Mouse (Mus musculus): ENCODE results near the gene Abhd12. TPM values are rescaled to one million over a fixed set of nuclear protein-coding genes. Genes with fewer than 3 reads are reported as not detected.
A peak's percentile ranks its signal among the peaks of the same experiment; 100 is the strongest.
"Not testable (repeated sequence)": the region's sequence is repeated elsewhere in the genome, so short reads cannot be mapped to it uniquely, and the experiment has no call there.

The Abhd12 gene
- polyA plus RNA-seq, 1 experiment from 2014 or later, result 43.2 TPM

DNA sequence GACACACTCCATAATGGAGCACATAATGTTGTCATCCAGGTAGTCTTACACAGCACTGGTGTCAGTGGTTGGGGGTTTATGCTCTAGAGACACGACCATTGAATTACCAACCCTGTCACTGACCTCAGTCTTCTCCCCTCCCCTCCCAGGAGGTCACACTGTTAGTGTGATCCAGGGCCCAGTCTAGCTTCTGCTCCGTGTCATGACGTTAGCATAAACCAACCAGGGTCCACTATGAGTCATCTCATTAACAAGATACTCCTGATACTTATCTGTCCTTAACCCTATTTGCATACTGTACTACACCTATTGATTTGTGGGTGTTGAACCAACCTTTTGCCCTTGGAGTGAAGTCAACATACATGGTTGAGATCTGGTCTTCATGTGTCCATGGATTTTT, 14.2 kb upstream of the Abhd12 start:
- no peak overlapping the region for H3K27ac ChIP-seq (ENCODE audit: low read length)
- no peak overlapping the region for H3K4me3 ChIP-seq (ENCODE audit: low read length)
- WGBS, result 83% methylated on average over 3 of the region's 3 CpGs

DNA sequence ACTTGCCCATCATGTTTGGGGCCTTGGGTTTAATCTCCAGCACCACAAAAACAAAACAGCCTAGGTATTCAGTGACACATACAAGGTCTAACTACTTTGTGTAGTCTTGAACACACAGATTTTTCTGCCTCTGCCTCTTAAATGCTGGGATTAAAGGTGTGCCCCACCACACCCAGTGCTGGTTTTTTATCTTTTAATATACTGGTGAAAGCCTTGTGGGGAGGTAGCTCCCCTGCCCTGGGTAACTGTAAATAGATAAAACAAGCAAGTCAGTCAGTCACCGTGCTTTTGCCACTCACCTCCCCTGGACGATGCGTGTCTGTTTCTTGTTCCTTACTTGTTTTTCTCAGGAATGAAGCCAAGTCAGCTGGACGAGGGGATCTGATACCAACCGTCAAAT, 11.2 kb upstream of the Abhd12 start:
- no peaks in the 10 kb centered on the region for H3K27me3 ChIP-seq (ENCODE audit: control insufficient read depth, insufficient read depth, low read length)
- WGBS, result 70% methylated on average over 5 of the region's 5 CpGs
- no peak overlapping the region for H3K4me3 ChIP-seq (ENCODE audit: low read length)
- H3K4me2 ChIP-seq (ENCODE audit: low read depth, low read length), result no peak overlapping the region
- H3K9ac ChIP-seq (ENCODE audit: low read length), result no peak overlapping the region
- no peak for ATAC-seq (replicated peaks; ENCODE audit: extremely low read depth, insufficient read depth, low FRiP score)
- peaks cover 4% of the 10 kb centered on the region; the same call in 1 of the 2 replicates for H3K36me3 ChIP-seq (ENCODE audit: control insufficient read depth, insufficient read depth)
- H3K27ac ChIP-seq (ENCODE audit: low read length), result no peak overlapping the region
- H3K4me1 ChIP-seq (ENCODE audit: control insufficient read depth, insufficient read depth, low read length), result no peaks in the 10 kb centered on the region
- no peaks in the 10 kb centered on the region for H3K9me3 ChIP-seq (replicated peaks; ENCODE audit: control insufficient read depth, low read length)

More for the DNA sequence above, 14.2 kb upstream of the Abhd12 start:
- no peaks in the 10 kb centered on the region for H3K9me3 ChIP-seq (replicated peaks; ENCODE audit: control insufficient read depth, low read length)
- H3K4me2 ChIP-seq (ENCODE audit: low read depth, low read length), result no peak overlapping the region
- H3K27me3 ChIP-seq (ENCODE audit: control insufficient read depth, insufficient read depth, low read length), result no peaks in the 10 kb centered on the region
- 0 out of 2 replicates have a peak, but pooled peaks cover 2% of the 10 kb centered on the region for H3K4me1 ChIP-seq (ENCODE audit: control insufficient read depth, insufficient read depth, low read length)
- peaks cover 6% of the 10 kb centered on the region; the same call in 1 of the 2 replicates for H3K36me3 ChIP-seq (ENCODE audit: control insufficient read depth, insufficient read depth)
- no peak overlapping the region for H3K9ac ChIP-seq (ENCODE audit: low read length)
- no peak for ATAC-seq (replicated peaks; ENCODE audit: extremely low read depth, insufficient read depth, low FRiP score)

DNA sequence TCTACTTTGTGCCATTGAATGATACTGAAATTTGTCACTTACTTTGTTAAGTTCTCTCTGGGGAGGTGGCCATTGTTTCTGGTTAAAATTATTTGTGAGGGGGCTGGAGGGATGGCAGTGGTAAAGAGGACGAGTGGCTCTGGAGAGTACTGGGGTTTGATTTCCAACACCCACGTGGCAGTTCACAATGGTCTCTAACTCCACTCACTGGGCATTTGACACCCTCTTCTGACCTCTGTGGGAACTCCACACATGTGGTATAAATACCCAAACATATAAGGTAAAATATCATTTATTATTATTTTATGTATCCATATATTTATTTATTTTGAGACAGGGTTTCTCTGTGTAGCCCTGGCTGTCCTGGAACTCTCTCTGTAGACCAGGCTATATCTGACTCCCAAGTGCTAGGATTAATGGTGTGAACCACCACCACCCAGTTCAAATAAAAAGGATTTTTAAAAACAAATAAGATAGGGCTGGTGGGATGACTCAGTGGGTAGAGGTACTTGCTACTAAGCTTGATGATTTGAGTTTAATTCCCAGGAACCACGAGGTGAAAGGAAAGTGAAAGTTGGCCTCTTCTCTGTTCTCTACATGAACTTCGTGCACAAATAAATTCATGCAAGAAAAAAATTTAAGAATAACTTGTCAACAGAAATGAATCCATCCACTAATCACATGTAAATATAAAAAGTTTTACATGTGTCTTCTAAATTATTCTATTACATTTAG, 10.4 kb upstream of the Abhd12 start:
- ATAC-seq (replicated peaks; ENCODE audit: extremely low read depth, insufficient read depth, low FRiP score), result no peak
- no peak overlapping the region for H3K4me3 ChIP-seq (ENCODE audit: low read length)
- no peak overlapping the region for H3K27ac ChIP-seq (ENCODE audit: low read length)
- WGBS, result 77% methylated on average over 4 of the region's 4 CpGs
- H3K9ac ChIP-seq (ENCODE audit: low read length), result no peak overlapping the region
- H3K4me2 ChIP-seq (ENCODE audit: low read depth, low read length), result no peak overlapping the region
- no peaks in the 10 kb centered on the region for H3K27me3 ChIP-seq (ENCODE audit: control insufficient read depth, insufficient read depth, low read length)
- H3K4me1 ChIP-seq (ENCODE audit: control insufficient read depth, insufficient read depth, low read length), result no peaks in the 10 kb centered on the region
- no peaks in the 10 kb centered on the region for H3K9me3 ChIP-seq (replicated peaks; ENCODE audit: control insufficient read depth, low read length)
- peaks cover 4% of the 10 kb centered on the region; the same call in 1 of the 2 replicates for H3K36me3 ChIP-seq (ENCODE audit: control insufficient read depth, insufficient read depth)

DNA sequence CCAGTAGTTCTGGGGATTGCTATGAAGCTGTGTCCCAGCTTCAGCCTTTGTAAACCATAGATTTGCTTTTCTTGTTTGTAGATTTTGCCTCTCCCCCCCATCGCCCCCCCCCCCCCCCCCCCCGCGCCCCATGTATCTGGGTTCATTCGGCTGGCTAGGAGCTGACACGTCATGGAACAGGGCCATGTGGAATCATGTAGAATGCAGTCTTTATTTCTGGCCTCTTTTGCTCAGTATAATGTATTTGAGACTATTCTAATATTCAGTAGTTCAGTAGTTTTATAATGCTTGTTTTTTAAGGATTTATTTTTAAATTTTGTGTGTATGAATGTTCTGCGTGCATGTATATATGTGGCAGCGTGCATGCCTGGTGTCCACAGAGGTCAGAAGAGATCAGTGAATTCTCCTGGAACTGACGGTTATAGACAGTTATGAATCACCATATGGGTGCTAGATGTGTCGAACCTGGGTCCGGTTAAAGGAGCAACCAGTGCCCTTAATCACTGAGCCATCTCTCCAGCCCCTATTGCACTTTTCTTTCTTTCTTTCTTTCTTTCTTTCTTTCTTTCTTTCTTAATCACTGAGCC, 5.8 kb upstream of the Abhd12 start:
- ATAC-seq (replicated peaks; ENCODE audit: extremely low read depth, insufficient read depth, low FRiP score), result no peak
- 0 out of 2 replicates have a peak, but pooled peaks cover 2% of the 10 kb centered on the region for H3K4me1 ChIP-seq (ENCODE audit: control insufficient read depth, insufficient read depth, low read length)
- WGBS, result 36% methylated on average over 9 of the region's 10 CpGs
- H3K36me3 ChIP-seq (ENCODE audit: control insufficient read depth, insufficient read depth), result peaks cover under 1% of the 10 kb centered on the region; the same call in 1 of the 2 replicates
- H3K27ac ChIP-seq (ENCODE audit: low read length), result no peak overlapping the region
- peak overlapping the region; percentile 78 for H3K4me2 ChIP-seq (ENCODE audit: low read depth, low read length)
- peak overlapping the region; percentile 80 for H3K9ac ChIP-seq (ENCODE audit: low read length)
- no peaks in the 10 kb centered on the region for H3K27me3 ChIP-seq (ENCODE audit: control insufficient read depth, insufficient read depth, low read length)
- H3K4me3 ChIP-seq (ENCODE audit: low read length), result peak overlapping the region; percentile 94
- no peaks in the 10 kb centered on the region for H3K9me3 ChIP-seq (replicated peaks; ENCODE audit: control insufficient read depth, low read length)

DNA sequence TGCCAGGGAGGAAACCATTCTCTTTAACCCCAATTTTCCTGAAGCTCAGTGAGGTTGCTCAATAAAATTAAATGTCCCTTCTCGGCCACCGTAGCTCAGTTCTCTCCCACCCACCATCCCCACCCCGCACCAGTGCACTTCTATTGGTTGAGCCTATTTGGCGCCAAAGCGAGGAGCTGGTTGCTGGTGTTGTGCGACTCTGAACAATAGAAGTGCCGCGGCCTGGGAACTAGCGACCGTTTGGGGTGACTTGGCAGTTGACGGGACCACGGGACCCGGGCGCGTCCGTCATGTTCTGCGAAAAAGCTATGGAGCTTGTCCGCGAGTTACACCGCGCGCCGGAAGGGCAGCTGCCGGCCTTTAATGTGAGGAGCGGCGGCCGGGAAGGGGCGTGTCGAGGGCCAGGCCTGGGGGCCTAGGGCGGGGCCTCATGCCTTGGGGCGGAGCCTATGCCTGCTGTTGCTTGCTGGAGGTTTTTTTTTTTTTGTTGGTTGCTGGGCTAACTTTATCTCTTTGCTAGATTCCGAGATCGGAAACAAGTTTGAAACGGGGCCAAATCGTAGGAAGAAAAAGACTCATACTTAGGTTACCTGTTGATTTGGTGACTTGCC, 5.0 kb upstream of the Abhd12 start:
- ATAC-seq (replicated peaks; ENCODE audit: extremely low read depth, insufficient read depth, low FRiP score), result peak; percentile 95

DNA sequence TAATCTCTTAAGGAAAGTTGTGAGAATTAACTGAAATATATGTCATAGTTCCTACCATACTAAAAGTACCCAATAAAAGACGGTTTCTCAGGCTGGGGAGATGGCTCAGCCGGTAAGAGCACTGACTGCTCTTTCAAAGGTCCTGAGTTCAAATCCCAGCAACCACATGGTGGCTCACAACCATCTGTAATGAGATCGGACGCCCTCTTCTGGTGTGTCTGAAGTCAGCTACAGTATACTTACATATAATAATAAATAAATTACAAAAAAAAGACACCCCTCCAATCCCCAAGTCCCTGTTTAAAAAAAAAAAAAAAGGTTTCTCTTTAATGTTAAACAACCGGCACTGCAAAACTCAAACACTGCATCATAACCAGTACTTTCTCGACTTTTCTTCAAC, 4.3 kb upstream of the Abhd12 start:
- not testable (repeated sequence) for H3K4me1 ChIP-seq (ENCODE audit: control insufficient read depth, insufficient read depth, low read length); H3K36me3 ChIP-seq (ENCODE audit: control insufficient read depth, insufficient read depth); H3K27ac ChIP-seq (ENCODE audit: low read length); H3K9me3 ChIP-seq (replicated peaks; ENCODE audit: control insufficient read depth, low read length); ATAC-seq (replicated peaks; ENCODE audit: extremely low read depth, insufficient read depth, low FRiP score); H3K27me3 ChIP-seq (ENCODE audit: control insufficient read depth, insufficient read depth, low read length)
- Histone ChIP-seq H3K4me3 (ENCODE audit: low read length) (peak overlapping the region; percentile 94), H3K9ac (ENCODE audit: low read length) (peak overlapping the region; percentile 80; the same call in 1 of the 2 replicates), H3K4me2 (ENCODE audit: low read depth, low read length) (peak overlapping the region; percentile 78)
- WGBS, result 43% methylated on average over 6 of the region's 6 CpGs

More for the DNA sequence above, 5.0 kb upstream of the Abhd12 start:
- Histone ChIP-seq H3K27ac (ENCODE audit: low read length) (peak overlapping the region; percentile 91), H3K9me3 (replicated peaks; ENCODE audit: control insufficient read depth, low read length) (no peaks in the 10 kb centered on the region), H3K4me3 (ENCODE audit: low read length) (peak overlapping the region; percentile 94), H3K4me1 (ENCODE audit: control insufficient read depth, insufficient read depth, low read length) (0 out of 2 replicates have a peak, but pooled peaks cover 2% of the 10 kb centered on the region), H3K27me3 (ENCODE audit: control insufficient read depth, insufficient read depth, low read length) (no peaks in the 10 kb centered on the region), H3K9ac (ENCODE audit: low read length) (peak overlapping the region; percentile 80), H3K4me2 (ENCODE audit: low read depth, low read length) (peak overlapping the region; percentile 78), H3K36me3 (ENCODE audit: control insufficient read depth, insufficient read depth) (no peaks in the 10 kb centered on the region)
- under 1% methylated on average over 35 of the region's 35 CpGs for WGBS

DNA sequence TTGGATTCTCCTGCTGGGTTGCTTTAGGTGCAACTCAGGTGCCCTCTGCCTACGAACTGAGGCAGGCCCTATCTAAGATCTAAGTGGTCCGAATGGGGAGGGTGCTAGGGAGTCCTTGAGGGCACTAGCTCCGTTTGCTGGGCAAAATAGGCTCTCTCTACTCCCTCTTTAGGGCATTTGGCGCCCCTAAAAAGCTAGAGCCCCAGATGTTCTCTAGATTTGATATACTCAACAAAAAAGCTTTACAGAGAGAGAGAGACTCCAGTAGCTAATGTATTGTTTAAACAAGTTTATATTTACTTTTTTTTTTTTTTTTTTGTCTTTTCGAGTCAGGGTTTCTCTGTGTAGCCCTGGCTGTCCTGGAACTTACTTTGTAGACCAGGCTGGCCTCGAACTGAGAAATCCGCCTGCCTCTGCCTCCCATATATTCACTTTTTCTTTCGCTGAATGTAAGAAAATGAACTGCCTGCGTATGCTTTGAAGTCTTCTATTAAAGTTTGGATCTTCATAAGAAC, 452 bp upstream of the Abhd12 start, which contains the start of gene Gins1:
TSS of gene Gins1 (plus strand) at position 465 of the 515 bp plus-strand sequence.
- Histone ChIP-seq H3K9me3 (replicated peaks; ENCODE audit: control insufficient read depth, low read length) (no peaks in the 10 kb centered on the region), H3K27me3 (ENCODE audit: control insufficient read depth, insufficient read depth, low read length) (no peaks in the 10 kb centered on the region), H3K27ac (ENCODE audit: low read length) (peak within 1 kb of the TSS; percentile 86), H3K4me2 (ENCODE audit: low read depth, low read length) (peak within 1 kb of the TSS; percentile 81), H3K9ac (ENCODE audit: low read length) (peak within 1 kb of the TSS; percentile 83), H3K36me3 (ENCODE audit: control insufficient read depth, insufficient read depth) (no peaks in the 10 kb centered on the region), H3K4me3 (ENCODE audit: low read length) (peak within 1 kb of the TSS; percentile 85), H3K4me1 (ENCODE audit: control insufficient read depth, insufficient read depth, low read length) (peaks cover 8% of the 10 kb centered on the region)
- 35% methylated on average over 9 of the region's 9 CpGs for WGBS
- peak; percentile 17; the same call in 1 of the 2 replicates for ATAC-seq (replicated peaks; ENCODE audit: extremely low read depth, insufficient read depth, low FRiP score)

DNA sequence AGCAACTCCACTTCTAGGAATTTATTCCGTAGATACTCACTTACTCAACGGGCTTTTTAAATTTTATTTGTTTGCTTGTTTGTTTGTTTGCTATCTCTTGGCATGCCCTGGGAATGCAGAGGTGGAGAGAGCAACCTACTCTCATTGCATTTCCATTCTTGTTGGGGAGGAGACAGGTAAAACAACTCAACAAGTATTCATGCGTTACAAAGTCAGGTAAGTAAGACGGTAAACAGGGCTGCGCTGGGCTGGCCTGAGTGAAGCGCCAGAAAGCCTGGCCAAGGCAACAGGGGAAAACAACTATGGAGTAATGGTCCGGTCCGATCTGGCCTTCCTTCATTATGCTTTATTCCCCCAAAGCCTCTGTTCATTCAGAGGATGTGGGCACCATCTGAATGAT, 2.2 kb downstream of the Abhd12 start:
- no peak overlapping the region for H3K4me2 ChIP-seq (ENCODE audit: low read depth, low read length)
- H3K27me3 ChIP-seq (ENCODE audit: control insufficient read depth, insufficient read depth, low read length), result no peaks in the 10 kb centered on the region
- H3K9ac ChIP-seq (ENCODE audit: low read length), result no peak overlapping the region
- no peaks in the 10 kb centered on the region for H3K36me3 ChIP-seq (ENCODE audit: control insufficient read depth, insufficient read depth)
- peaks cover 6% of the 10 kb centered on the region for H3K4me1 ChIP-seq (ENCODE audit: control insufficient read depth, insufficient read depth, low read length)
- H3K9me3 ChIP-seq (replicated peaks; ENCODE audit: control insufficient read depth, low read length), result no peaks in the 10 kb centered on the region
- no peak overlapping the region for H3K4me3 ChIP-seq (ENCODE audit: low read length)
- H3K27ac ChIP-seq (ENCODE audit: low read length), result no peak overlapping the region
- no peak for ATAC-seq (replicated peaks; ENCODE audit: extremely low read depth, insufficient read depth, low FRiP score)
- WGBS, result 87% methylated on average over 8 of the region's 8 CpGs
